Comparison of ENCODE assay signal across 25 mouse cellular contexts in the genomic region with DNA sequence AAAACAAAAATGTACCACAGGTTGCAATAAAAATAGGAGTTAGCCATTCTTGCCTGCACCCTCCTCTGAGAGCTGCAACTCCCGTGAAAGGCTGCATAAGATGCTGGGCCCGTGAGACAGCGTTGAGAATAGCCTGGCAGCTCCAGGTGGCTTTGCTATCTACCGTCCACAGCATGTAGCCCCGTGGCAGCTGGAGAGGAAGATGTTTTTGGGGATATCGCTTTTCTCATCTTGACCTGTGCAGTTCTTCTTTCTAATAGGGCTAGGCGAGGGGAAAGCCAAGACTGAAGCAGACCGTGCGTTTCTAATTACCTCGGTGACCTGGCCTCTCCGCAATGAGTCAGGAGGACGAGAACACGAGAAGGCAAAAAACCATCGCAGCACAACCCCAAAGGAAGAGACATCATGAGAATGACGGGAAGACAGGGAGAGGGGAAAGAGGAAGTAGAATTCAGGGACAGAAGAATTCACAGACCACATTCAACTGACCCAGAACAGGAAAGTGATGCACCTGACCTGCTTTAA.
"Had no signal": no experiment of that assay in that cellular context is flagged by ENCODE, and none has a peak within 500 bp of the region (broad histone marks: within the 10 kb centered on the region; RNA-seq: fewer than 3 reads in every experiment).

No protein-coding gene starts in this region.

- ATAC-seq: liver, embryonic 12.5 days had no signal

- DNase-seq: kidney, adult 11 months; kidney, adult 8-10 months; kidney, postnatal 10 days; kidney, postnatal 4 days; liver; lung, adult 18-20 months; lung, postnatal 14 days; lung, postnatal 4 days; midbrain, embryonic 14.5 days; right cerebral cortex, adult 18-20 months; right cerebral cortex, postnatal 14 days; right cerebral cortex, postnatal 4 days; thymus, adult 2 months; thymus, postnatal 14 days; thymus, postnatal 4 days had no signal

- H3K27ac ChIP-seq: limb, embryonic 10.5 days; limb, embryonic 13.5 days; liver, embryonic 12.5 days; liver, embryonic 15.5 days; lung, embryonic 15.5 days; neural tube, embryonic 12.5 days; neural tube, embryonic 15.5 days; stomach, postnatal 0 days had no signal

- H3K4me2 ChIP-seq: limb, embryonic 13.5 days; liver, embryonic 12.5 days; liver, embryonic 15.5 days; lung, embryonic 15.5 days; midbrain, embryonic 11.5 days; neural tube, embryonic 12.5 days; neural tube, embryonic 15.5 days had no signal

- H3K27me3 ChIP-seq: limb, embryonic 13.5 days; liver, embryonic 12.5 days; liver, embryonic 15.5 days; lung, embryonic 15.5 days; neural tube, embryonic 12.5 days; neural tube, embryonic 15.5 days had no signal

- H3K9ac ChIP-seq: limb, embryonic 13.5 days; liver, embryonic 12.5 days; liver, embryonic 15.5 days; lung, embryonic 15.5 days; neural tube, embryonic 12.5 days; neural tube, embryonic 15.5 days had no signal

- H3K9me3 ChIP-seq: limb, embryonic 10.5 days; limb, embryonic 13.5 days; liver, embryonic 12.5 days; liver, embryonic 15.5 days; lung, embryonic 15.5 days; neural tube, embryonic 12.5 days; neural tube, embryonic 15.5 days had no signal

- H3K4me3 ChIP-seq: limb, embryonic 10.5 days; limb, embryonic 13.5 days; liver, embryonic 12.5 days; liver, embryonic 15.5 days; lung, embryonic 15.5 days; megakaryocyte, embryonic 14.5 days; neural tube, embryonic 12.5 days; neural tube, embryonic 15.5 days had no signal

- H3K4me1 ChIP-seq: limb, embryonic 10.5 days; limb, embryonic 13.5 days; liver, embryonic 12.5 days; liver, embryonic 15.5 days; lung, embryonic 15.5 days; neural tube, embryonic 12.5 days; neural tube, embryonic 15.5 days had no signal
